Mouse (Mus musculus) lung, postnatal 14 days (tissue): ENCODE measurements at regions not wholly inside any gene's neighbourhood (a gene's known extent, or its start where the extent isn't known, plus 50 kb on each side); places are given as distances from the start of the nearest gene placed in this dataset.

Experiments
- DNase-seq: peaks from one replicate; pipeline ENCODE4 v3.0.0; 2021

GRCm38 (mm10) chr1:184279263-184279662 lies 245.2 kb upstream of the 1700056E22Rik start:
- peak; percentile 38 for DNase-seq

- DNase-seq = no peak
Observed at GRCm38 (mm10) chr1:184277001-184277400, 242.9 kb upstream of the 1700056E22Rik start.

GRCm38 (mm10) chr1:184275877-184276276 lies 241.8 kb upstream of the 1700056E22Rik start:
- no peak for DNase-seq

- no peak for DNase-seq
Observed at GRCm38 (mm10) chr1:184275396-184275795, 241.3 kb upstream of the 1700056E22Rik start.

- no peak for DNase-seq
Observed at GRCm38 (mm10) chr1:184274704-184275103, 240.6 kb upstream of the 1700056E22Rik start.

- no peak for DNase-seq
Observed at GRCm38 (mm10) chr1:184273722-184274121, 239.6 kb upstream of the 1700056E22Rik start.

- DNase-seq = no peak
Observed at GRCm38 (mm10) chr1:184271254-184271653, 237.2 kb upstream of the 1700056E22Rik start.

- DNase-seq = peak; percentile 71
Observed at GRCm38 (mm10) chr1:184266051-184266450, 231.9 kb upstream of the 1700056E22Rik start.

GRCm38 (mm10) chr1:184262975-184263374 lies 228.9 kb upstream of the 1700056E22Rik start:
- peak; percentile 19 for DNase-seq

- no peak for DNase-seq
Observed at GRCm38 (mm10) chr1:184261385-184261727, 227.3 kb upstream of the 1700056E22Rik start.

GRCm38 (mm10) chr1:184260722-184261384 lies 226.8 kb upstream of the 1700056E22Rik start:
- no peak for DNase-seq

GRCm38 (mm10) chr1:184259853-184260252 lies 225.8 kb upstream of the 1700056E22Rik start:
- no peak for DNase-seq

GRCm38 (mm10) chr1:184257356-184257755 lies 223.3 kb upstream of the 1700056E22Rik start:
- DNase-seq = no peak

GRCm38 (mm10) chr1:184254951-184255350 lies 220.8 kb upstream of the 1700056E22Rik start:
- DNase-seq = no peak

- DNase-seq = no peak
Observed at GRCm38 (mm10) chr1:184244730-184245488, 210.8 kb upstream of the 1700056E22Rik start.

- DNase-seq = peak; percentile 4
Observed at GRCm38 (mm10) chr1:184244296-184244695, 210.2 kb upstream of the 1700056E22Rik start.

- no peak for DNase-seq
Observed at GRCm38 (mm10) chr1:184241846-184242245, 207.7 kb upstream of the 1700056E22Rik start.

GRCm38 (mm10) chr1:184235131-184235983 lies 201.3 kb upstream of the 1700056E22Rik start:
- peak; percentile 84 for DNase-seq

GRCm38 (mm10) chr1:184234320-184234988 lies 200.4 kb upstream of the 1700056E22Rik start:
- no peak for DNase-seq

GRCm38 (mm10) chr1:184233741-184234255 lies 199.7 kb upstream of the 1700056E22Rik start:
- no peak for DNase-seq

GRCm38 (mm10) chr1:184222326-184222725 lies 188.2 kb upstream of the 1700056E22Rik start:
- DNase-seq = no peak

- peak; percentile 69 for DNase-seq
Observed at GRCm38 (mm10) chr1:184221792-184222191, 187.7 kb upstream of the 1700056E22Rik start.

- no peak for DNase-seq
Observed at GRCm38 (mm10) chr1:184197272-184197671, 163.2 kb upstream of the 1700056E22Rik start.
